Mouse (Mus musculus): Measurements from ENCODE around the gene Dusp22. TPM values are rescaled to one million over a fixed set of nuclear protein-coding genes. Genes with fewer than 3 reads are reported as not detected.

Dusp22 gene
- 33.1 and 34.9 TPM in 2 replicates for polyA plus RNA-seq (2014; fragmentation: Nextera tagmentation; extraction: Ambion mirVana)

- DNase-seq (ENCODE audit: low spot score), result peak; percentile 83
- Histone ChIP-seq H3K9ac (peak within 1 kb of the TSS; percentile 93), H3K4me3 (replicated peaks; ENCODE audit: low read length) (peak within 1 kb of the TSS; percentile 88), H3K4me1 (replicated peaks; ENCODE audit: control insufficient read depth, insufficient read depth, low read length) (peaks cover 17% of the 10 kb centered on the region; the same call in 1 of the 2 replicates), H3K36me3 (replicated peaks; ENCODE audit: control insufficient read depth, insufficient read depth) (no peaks in the 10 kb centered on the region), H3K9me3 (ENCODE audit: control insufficient read depth, low read length) (no peaks in the 10 kb centered on the region), H3K27me3 (ENCODE audit: control insufficient read depth, insufficient read depth, low read length) (no peaks in the 10 kb centered on the region), H3K27ac (peak within 1 kb of the TSS; percentile 75), H3K4me2 (replicated peaks) (peak within 1 kb of the TSS; percentile 78)
- ATAC-seq (ENCODE audit: low FRiP score), result peak; percentile 96
- WGBS, result under 1% methylated on average over 58 of the region's 74 CpGs
Observed at GRCm38 (mm10) chr13:30659613-30660505, at the start of gene Dusp22. TSS of gene Dusp22 (plus strand) at chr13:30659999.

- Histone ChIP-seq H3K4me2 (replicated peaks) (no peak overlapping the region), H3K27me3 (ENCODE audit: control insufficient read depth, insufficient read depth, low read length) (no peaks in the 10 kb centered on the region), H3K4me1 (replicated peaks; ENCODE audit: control insufficient read depth, insufficient read depth, low read length) (no peaks in the 10 kb centered on the region), H3K9ac (no peak overlapping the region), H3K4me3 (replicated peaks; ENCODE audit: low read length) (no peak overlapping the region), H3K27ac (no peak overlapping the region), H3K36me3 (replicated peaks; ENCODE audit: control insufficient read depth, insufficient read depth) (no peaks in the 10 kb centered on the region), H3K9me3 (ENCODE audit: control insufficient read depth, low read length) (0 out of 2 replicates have a peak, but pooled peaks cover 4% of the 10 kb centered on the region)
- no peak for ATAC-seq (ENCODE audit: low FRiP score)
- no peak for DNase-seq (ENCODE audit: low spot score)
- WGBS, result 88% methylated on average over 6 of the region's 6 CpGs
Observed at GRCm38 (mm10) chr13:30612079-30612794, 47.6 kb upstream of the Dusp22 start.

- Histone ChIP-seq H3K4me3 (replicated peaks; ENCODE audit: low read length) (no peak overlapping the region), H3K27ac (no peak overlapping the region), H3K36me3 (replicated peaks; ENCODE audit: control insufficient read depth, insufficient read depth) (no peaks in the 10 kb centered on the region), H3K27me3 (ENCODE audit: control insufficient read depth, insufficient read depth, low read length) (no peaks in the 10 kb centered on the region), H3K4me2 (replicated peaks) (no peak overlapping the region), H3K4me1 (replicated peaks; ENCODE audit: control insufficient read depth, insufficient read depth, low read length) (no peaks in the 10 kb centered on the region), H3K9ac (no peak overlapping the region), H3K9me3 (ENCODE audit: control insufficient read depth, low read length) (0 out of 2 replicates have a peak, but pooled peaks cover 4% of the 10 kb centered on the region)
- DNase-seq (ENCODE audit: low spot score) (no peak), ATAC-seq (ENCODE audit: low FRiP score) (no peak)
- WGBS, result 60% methylated on average over 3 of the region's 3 CpGs
Observed at GRCm38 (mm10) chr13:30619684-30620083, 40.1 kb upstream of the Dusp22 start.

GRCm38 (mm10) chr13:30628195-30629048, 31.4 kb upstream of the Dusp22 start:
- no peaks in the 10 kb centered on the region for H3K4me1 ChIP-seq (replicated peaks; ENCODE audit: control insufficient read depth, insufficient read depth, low read length)
- no peak for DNase-seq (ENCODE audit: low spot score)
- no peaks in the 10 kb centered on the region for H3K36me3 ChIP-seq (replicated peaks; ENCODE audit: control insufficient read depth, insufficient read depth)
- no peak overlapping the region for H3K27ac ChIP-seq
- no peaks in the 10 kb centered on the region for H3K9me3 ChIP-seq (ENCODE audit: control insufficient read depth, low read length)
- 35% methylated on average over 8 of the region's 8 CpGs for WGBS
- peak; percentile 73 for ATAC-seq (ENCODE audit: low FRiP score)
- H3K27me3 ChIP-seq (ENCODE audit: control insufficient read depth, insufficient read depth, low read length), result no peaks in the 10 kb centered on the region
- H3K4me2 ChIP-seq (replicated peaks), result no peak overlapping the region
- H3K9ac ChIP-seq, result no peak overlapping the region
- no peak overlapping the region for H3K4me3 ChIP-seq (replicated peaks; ENCODE audit: low read length)

GRCm38 (mm10) chr13:30629794-30630410, 29.9 kb upstream of the Dusp22 start:
- no peak overlapping the region for H3K4me2 ChIP-seq (replicated peaks)
- no peaks in the 10 kb centered on the region for H3K9me3 ChIP-seq (ENCODE audit: control insufficient read depth, low read length)
- no peak for DNase-seq (ENCODE audit: low spot score)
- no peaks in the 10 kb centered on the region for H3K36me3 ChIP-seq (replicated peaks; ENCODE audit: control insufficient read depth, insufficient read depth)
- no peaks in the 10 kb centered on the region for H3K4me1 ChIP-seq (replicated peaks; ENCODE audit: control insufficient read depth, insufficient read depth, low read length)
- no peaks in the 10 kb centered on the region for H3K27me3 ChIP-seq (ENCODE audit: control insufficient read depth, insufficient read depth, low read length)
- WGBS, result 90% methylated on average over 10 of the region's 10 CpGs
- no peak overlapping the region for H3K9ac ChIP-seq
- H3K27ac ChIP-seq, result no peak overlapping the region
- no peak for ATAC-seq (ENCODE audit: low FRiP score)
- H3K4me3 ChIP-seq (replicated peaks; ENCODE audit: low read length), result no peak overlapping the region

GRCm38 (mm10) chr13:30632998-30633397, 26.8 kb upstream of the Dusp22 start:
- Histone ChIP-seq H3K4me1 (replicated peaks; ENCODE audit: control insufficient read depth, insufficient read depth, low read length) (no peaks in the 10 kb centered on the region), H3K4me3 (replicated peaks; ENCODE audit: low read length) (no peak overlapping the region), H3K9ac (no peak overlapping the region), H3K36me3 (replicated peaks; ENCODE audit: control insufficient read depth, insufficient read depth) (no peaks in the 10 kb centered on the region), H3K27ac (no peak overlapping the region), H3K9me3 (ENCODE audit: control insufficient read depth, low read length) (no peaks in the 10 kb centered on the region), H3K4me2 (replicated peaks) (no peak overlapping the region), H3K27me3 (ENCODE audit: control insufficient read depth, insufficient read depth, low read length) (no peaks in the 10 kb centered on the region)
- ATAC-seq (ENCODE audit: low FRiP score), result no peak
- WGBS, result 79% methylated on average over 6 of the region's 6 CpGs
- DNase-seq (ENCODE audit: low spot score), result no peak

GRCm38 (mm10) chr13:30636453-30636852, 23.3 kb upstream of the Dusp22 start:
- H3K9ac ChIP-seq, result no peak overlapping the region
- ATAC-seq (ENCODE audit: low FRiP score) (no peak), DNase-seq (ENCODE audit: low spot score) (no peak)
- WGBS, result 79% methylated on average over 4 of the region's 4 CpGs
- no peaks in the 10 kb centered on the region for H3K27me3 ChIP-seq (ENCODE audit: control insufficient read depth, insufficient read depth, low read length)
- no peak overlapping the region for H3K27ac ChIP-seq
- H3K9me3 ChIP-seq (ENCODE audit: control insufficient read depth, low read length), result no peaks in the 10 kb centered on the region
- H3K4me1 ChIP-seq (replicated peaks; ENCODE audit: control insufficient read depth, insufficient read depth, low read length), result no peaks in the 10 kb centered on the region
- H3K36me3 ChIP-seq (replicated peaks; ENCODE audit: control insufficient read depth, insufficient read depth), result no peaks in the 10 kb centered on the region
- H3K4me3 ChIP-seq (replicated peaks; ENCODE audit: low read length), result no peak overlapping the region
- no peak overlapping the region for H3K4me2 ChIP-seq (replicated peaks)

GRCm38 (mm10) chr13:30638378-30639115, 21.3 kb upstream of the Dusp22 start:
- Histone ChIP-seq H3K27ac (no peak overlapping the region), H3K36me3 (replicated peaks; ENCODE audit: control insufficient read depth, insufficient read depth) (no peaks in the 10 kb centered on the region), H3K4me1 (replicated peaks; ENCODE audit: control insufficient read depth, insufficient read depth, low read length) (no peaks in the 10 kb centered on the region), H3K9ac (no peak overlapping the region), H3K27me3 (ENCODE audit: control insufficient read depth, insufficient read depth, low read length) (no peaks in the 10 kb centered on the region), H3K4me3 (replicated peaks; ENCODE audit: low read length) (no peak overlapping the region), H3K4me2 (replicated peaks) (no peak overlapping the region), H3K9me3 (ENCODE audit: control insufficient read depth, low read length) (no peaks in the 10 kb centered on the region)
- no peak for ATAC-seq (ENCODE audit: low FRiP score)
- no peak for DNase-seq (ENCODE audit: low spot score)
- 92% methylated on average over 5 of the region's 5 CpGs for WGBS

Measured in hindbrain, embryonic 14.5 days (tissue).